Mouse (Mus musculus): Measurements from ENCODE around the gene Fam120b. TPM values are rescaled to one million over a fixed set of nuclear protein-coding genes. Genes with fewer than 3 reads are reported as not detected.
"Not testable (repeated sequence)": the region's sequence is repeated elsewhere in the genome, so short reads cannot be mapped to it uniquely, and the experiment has no call there.

Fam120b gene
- polyA plus RNA-seq, 1 experiment, result 12.3 TPM

DNA sequence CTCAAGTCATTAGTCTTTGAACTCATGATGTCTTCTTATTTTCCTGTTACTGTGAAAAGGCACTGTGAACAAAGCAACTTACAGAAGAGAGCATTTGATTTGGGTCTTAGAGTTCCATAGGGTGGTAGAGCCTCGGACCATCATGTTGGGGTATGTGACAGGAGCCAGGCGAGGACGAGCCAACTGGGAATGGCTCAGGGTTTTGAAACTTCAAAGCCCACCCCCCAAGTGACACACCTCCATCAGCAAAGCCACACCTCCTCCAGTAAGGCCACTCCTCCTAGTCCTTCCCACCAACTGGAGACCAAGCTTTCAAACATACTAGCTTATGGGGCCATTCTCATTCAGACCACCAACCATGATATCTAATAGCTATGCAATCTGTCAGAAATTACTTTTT is 36.0 kb downstream of the Fam120b start:
- no peaks in the 10 kb centered on the region for H3K4me1 ChIP-seq (ENCODE audit: control insufficient read depth, insufficient read depth, low read length)
- no peak overlapping the region for H3K4me3 ChIP-seq (ENCODE audit: insufficient read depth, low read depth, low read length)
- TF ChIP-seq CTCF (conservative IDR thresholded peaks at IDR 0.05; ENCODE audit: insufficient read depth, insufficient read length, low read depth, low read length) (no peak), POLR2A (IDR thresholded peaks at IDR 0.05; ENCODE audit: low read depth, low read length) (no peak)
- no peak overlapping the region for H3K27ac ChIP-seq (ENCODE audit: insufficient read depth, low read depth, low read length)
- DNase-seq, result no peak
- no peaks in the 10 kb centered on the region for H3K27me3 ChIP-seq (replicated peaks; ENCODE audit: control insufficient read depth, insufficient read depth, low read length)
- H3K36me3 ChIP-seq (ENCODE audit: control insufficient read depth, insufficient read depth, low read length), result peaks cover 4% of the 10 kb centered on the region; the same call in 1 of the 2 replicates
- 91% methylated on average over 3 of the region's 3 CpGs for WGBS

DNA sequence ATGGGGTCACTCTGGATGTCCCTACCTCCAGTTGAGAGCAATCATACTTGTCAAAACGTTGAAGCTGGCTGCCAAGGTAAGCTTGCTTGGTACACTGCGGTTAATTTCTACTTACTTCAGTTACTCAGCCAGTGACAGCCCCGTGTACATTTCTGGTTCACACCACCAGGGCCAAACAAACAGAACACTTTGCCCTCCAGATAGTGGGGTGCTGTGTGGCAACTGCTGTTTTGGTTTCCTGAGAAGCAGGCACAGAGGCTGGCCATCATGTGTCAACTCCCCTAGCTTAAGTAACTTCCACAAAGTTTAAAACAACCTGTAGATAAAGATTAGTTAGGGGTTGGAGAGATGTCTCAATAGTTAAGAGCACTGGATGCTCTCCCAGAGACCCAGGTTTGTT is 38.7 kb downstream of the Fam120b start:
- Histone ChIP-seq H3K27ac (ENCODE audit: insufficient read depth, low read depth, low read length) (no peak overlapping the region), H3K27me3 (replicated peaks; ENCODE audit: control insufficient read depth, insufficient read depth, low read length) (no peaks in the 10 kb centered on the region), H3K4me3 (ENCODE audit: insufficient read depth, low read depth, low read length) (no peak overlapping the region), H3K4me1 (ENCODE audit: control insufficient read depth, insufficient read depth, low read length) (no peaks in the 10 kb centered on the region), H3K36me3 (ENCODE audit: control insufficient read depth, insufficient read depth, low read length) (peaks cover 4% of the 10 kb centered on the region; the same call in 1 of the 2 replicates)
- DNase-seq, result no peak
- no peak for TF ChIP-seq POLR2A (IDR thresholded peaks at IDR 0.05; ENCODE audit: low read depth, low read length)
- no peak for TF ChIP-seq CTCF (conservative IDR thresholded peaks at IDR 0.05; ENCODE audit: insufficient read depth, insufficient read length, low read depth, low read length)
- 74% methylated on average over 3 of the region's 3 CpGs for WGBS

DNA sequence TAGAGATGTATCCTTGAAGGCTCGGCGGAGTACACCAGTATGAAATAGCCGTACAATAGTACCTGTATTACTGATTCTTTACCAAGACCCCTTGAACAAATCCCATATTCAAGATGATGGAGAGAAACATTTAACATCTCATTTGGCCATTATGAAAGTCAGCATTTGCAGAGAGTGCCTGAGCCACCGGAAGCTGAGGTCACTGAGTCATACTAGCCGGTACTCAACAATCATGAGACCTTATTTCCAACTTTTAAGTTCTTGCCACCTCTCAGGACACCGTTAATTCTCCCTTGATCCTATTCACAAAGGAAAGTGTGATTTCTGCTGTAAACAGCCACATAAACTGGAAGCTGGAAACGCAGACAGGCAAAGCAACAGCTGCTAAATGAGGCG is 44.1 kb downstream of the Fam120b start:
- no peak for TF ChIP-seq POLR2A (IDR thresholded peaks at IDR 0.05; ENCODE audit: low read depth, low read length)
- TF ChIP-seq CTCF (conservative IDR thresholded peaks at IDR 0.05; ENCODE audit: insufficient read depth, insufficient read length, low read depth, low read length), result no peak
- no peaks in the 10 kb centered on the region for H3K27me3 ChIP-seq (replicated peaks; ENCODE audit: control insufficient read depth, insufficient read depth, low read length)
- no peaks in the 10 kb centered on the region for H3K36me3 ChIP-seq (ENCODE audit: control insufficient read depth, insufficient read depth, low read length)
- H3K4me1 ChIP-seq (ENCODE audit: control insufficient read depth, insufficient read depth, low read length), result no peaks in the 10 kb centered on the region
- H3K27ac ChIP-seq (ENCODE audit: insufficient read depth, low read depth, low read length), result no peak overlapping the region
- no peak for DNase-seq
- no peak overlapping the region for H3K4me3 ChIP-seq (ENCODE audit: insufficient read depth, low read depth, low read length)
- 39% methylated on average over 8 of the region's 8 CpGs for WGBS

DNA sequence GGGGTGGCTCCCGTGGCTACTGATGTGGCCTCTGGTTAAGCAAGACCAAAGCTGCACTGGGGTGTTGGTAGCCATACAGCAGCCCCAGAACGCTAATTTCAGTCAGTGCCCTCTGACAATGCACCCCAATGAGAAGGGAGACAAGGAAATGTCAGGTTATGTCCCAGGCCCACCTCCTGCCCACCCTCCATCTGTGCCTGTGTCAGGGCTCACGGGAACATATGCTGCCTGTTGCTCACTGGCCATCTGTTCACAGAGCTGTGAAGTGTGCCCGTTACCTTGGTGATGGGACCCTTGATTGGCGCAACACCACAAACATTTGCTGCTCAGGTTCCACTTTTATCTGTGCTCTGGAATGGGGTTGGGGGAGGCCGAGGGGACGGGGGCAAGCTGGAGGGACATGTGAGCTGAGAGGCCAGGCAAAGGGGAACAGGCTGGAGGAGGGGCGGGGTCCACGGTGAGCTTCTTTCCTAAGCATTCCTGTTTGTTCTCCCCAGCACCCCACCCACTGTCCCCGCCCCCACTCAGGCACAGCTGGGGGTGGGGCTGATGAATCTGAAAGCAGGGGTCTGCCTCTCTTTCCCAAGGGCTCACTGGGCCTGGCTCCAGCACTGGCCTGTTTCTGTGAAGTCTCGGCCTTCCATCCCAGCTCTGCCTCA is 44.6 kb downstream of the Fam120b start:
- WGBS, result 25% methylated on average over 11 of the region's 11 CpGs
- DNase-seq, result no peak
- Histone ChIP-seq H3K36me3 (ENCODE audit: control insufficient read depth, insufficient read depth, low read length) (no peaks in the 10 kb centered on the region), H3K4me3 (ENCODE audit: insufficient read depth, low read depth, low read length) (no peak overlapping the region), H3K27ac (ENCODE audit: insufficient read depth, low read depth, low read length) (no peak overlapping the region), H3K27me3 (replicated peaks; ENCODE audit: control insufficient read depth, insufficient read depth, low read length) (no peaks in the 10 kb centered on the region), H3K4me1 (ENCODE audit: control insufficient read depth, insufficient read depth, low read length) (no peaks in the 10 kb centered on the region)
- TF ChIP-seq CTCF (conservative IDR thresholded peaks at IDR 0.05; ENCODE audit: insufficient read depth, insufficient read length, low read depth, low read length), result no peak
- no peak for TF ChIP-seq POLR2A (IDR thresholded peaks at IDR 0.05; ENCODE audit: low read depth, low read length)

DNA sequence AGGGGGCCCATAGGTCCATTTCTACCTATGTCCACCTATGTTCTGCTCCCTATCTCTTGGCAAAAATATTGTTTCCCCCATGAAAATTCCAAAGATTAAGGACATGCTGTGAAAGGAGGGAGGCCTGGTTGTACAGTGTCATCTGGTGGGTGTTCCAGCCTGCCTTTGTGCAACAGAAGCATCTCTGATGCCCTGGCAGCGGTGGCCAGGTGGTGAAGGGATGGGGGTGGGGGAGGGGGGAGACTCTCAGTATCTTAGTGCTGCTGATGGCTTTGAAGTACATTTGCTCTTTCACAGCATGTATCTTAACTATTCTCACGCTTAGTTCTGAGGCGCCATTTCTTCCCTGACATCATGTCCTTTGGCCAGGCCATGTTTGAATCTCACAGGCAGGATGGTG is 49.4 kb downstream of the Fam120b start:
- Histone ChIP-seq H3K4me1 (ENCODE audit: control insufficient read depth, insufficient read depth, low read length) (no peaks in the 10 kb centered on the region), H3K4me3 (ENCODE audit: insufficient read depth, low read depth, low read length) (no peak overlapping the region)
- WGBS, result 91% methylated on average over 3 of the region's 3 CpGs

DNA sequence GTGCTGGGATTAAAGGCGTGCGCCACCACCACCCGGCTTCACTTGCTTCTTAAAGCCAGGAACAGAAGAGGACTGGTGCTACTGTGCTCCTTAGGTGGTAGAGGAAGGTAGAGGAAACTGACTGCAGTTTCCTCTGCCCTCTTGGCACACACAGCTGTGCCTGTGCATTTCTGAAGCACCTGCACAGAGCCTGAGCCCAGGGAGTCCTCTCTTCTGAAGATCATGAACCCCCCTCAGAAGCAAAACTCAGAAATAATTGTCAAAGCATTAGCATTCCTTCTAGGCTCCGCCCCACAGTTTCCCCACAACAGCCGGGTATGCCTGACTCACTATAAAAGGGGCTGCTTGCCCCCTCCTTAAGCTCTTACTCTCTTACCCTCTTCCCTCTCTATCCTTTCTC is 51.8 kb downstream of the Fam120b start:
- DNase-seq, result no peak
- Histone ChIP-seq H3K27me3 (replicated peaks; ENCODE audit: control insufficient read depth, insufficient read depth, low read length) (no peaks in the 10 kb centered on the region), H3K36me3 (ENCODE audit: control insufficient read depth, insufficient read depth, low read length) (no peaks in the 10 kb centered on the region), H3K27ac (ENCODE audit: insufficient read depth, low read depth, low read length) (no peak overlapping the region), H3K4me3 (ENCODE audit: insufficient read depth, low read depth, low read length) (no peak overlapping the region), H3K4me1 (ENCODE audit: control insufficient read depth, insufficient read depth, low read length) (no peaks in the 10 kb centered on the region)
- 72% methylated on average over 5 of the region's 5 CpGs for WGBS
- TF ChIP-seq POLR2A (IDR thresholded peaks at IDR 0.05; ENCODE audit: low read depth, low read length), result no peak
- no peak for TF ChIP-seq CTCF (conservative IDR thresholded peaks at IDR 0.05; ENCODE audit: insufficient read depth, insufficient read length, low read depth, low read length)

More for the DNA sequence above, 49.4 kb downstream of the Fam120b start:
- no peak for TF ChIP-seq CTCF (conservative IDR thresholded peaks at IDR 0.05; ENCODE audit: insufficient read depth, insufficient read length, low read depth, low read length)
- TF ChIP-seq POLR2A (IDR thresholded peaks at IDR 0.05; ENCODE audit: low read depth, low read length), result no peak
- H3K27ac ChIP-seq (ENCODE audit: insufficient read depth, low read depth, low read length), result no peak overlapping the region
- H3K36me3 ChIP-seq (ENCODE audit: control insufficient read depth, insufficient read depth, low read length), result no peaks in the 10 kb centered on the region
- H3K27me3 ChIP-seq (replicated peaks; ENCODE audit: control insufficient read depth, insufficient read depth, low read length), result no peaks in the 10 kb centered on the region
- no peak for DNase-seq

DNA sequence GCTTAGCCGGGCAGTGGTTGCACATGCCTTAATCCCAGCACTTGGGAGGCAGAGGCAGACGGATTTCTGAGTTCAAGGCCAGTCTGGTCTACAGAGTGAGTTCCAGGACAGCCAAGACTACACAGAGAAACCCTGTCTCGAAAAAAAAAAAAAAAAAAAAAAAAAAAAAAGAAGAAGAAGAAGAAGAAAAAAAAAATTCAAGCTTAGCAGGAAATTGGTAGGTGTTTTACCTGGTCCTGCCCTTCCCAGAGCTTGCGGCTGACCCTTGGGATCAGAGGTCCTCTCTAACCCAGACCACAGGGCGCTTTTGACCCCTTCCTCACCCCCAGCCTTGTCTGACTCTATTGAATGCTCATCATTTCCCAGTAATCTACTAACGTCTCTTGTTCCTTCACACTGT is 53.1 kb downstream of the Fam120b start:
- not testable (repeated sequence) for H3K4me1 ChIP-seq (ENCODE audit: control insufficient read depth, insufficient read depth, low read length); H3K27ac ChIP-seq (ENCODE audit: insufficient read depth, low read depth, low read length); H3K27me3 ChIP-seq (replicated peaks; ENCODE audit: control insufficient read depth, insufficient read depth, low read length); H3K4me3 ChIP-seq (ENCODE audit: insufficient read depth, low read depth, low read length); DNase-seq; H3K36me3 ChIP-seq (ENCODE audit: control insufficient read depth, insufficient read depth, low read length)
- 75% methylated on average over 6 of the region's 6 CpGs for WGBS

All from kidney, adult 2 months (tissue).